Mouse (Mus musculus): ENCODE results near the gene Polr2b.

- no peak for TF ChIP-seq POLR2A (IDR thresholded peaks at IDR 0.05; ENCODE audit: low read depth, low read length)
- TF ChIP-seq CTCF (conservative IDR thresholded peaks at IDR 0.05; ENCODE audit: insufficient read depth, insufficient read length, low read depth, low read length), result no peak
Observed at GRCm38 (mm10) chr5:77348901-77349300, 39.0 kb downstream of the Polr2b start.

Data from kidney, adult 2 months (tissue).